Mouse (Mus musculus) WW6 (cell line): ENCODE data around the gene C2cd2.

Experiments used
- DNase-seq: peaks from one replicate; pipeline ENCODE4 v3.0.0-alpha.2; 2013; ENCODE audit warnings: low read depth, low spot score

C2cd2 gene

GRCm38 (mm10) chr16:97808881-97809280 is 153.5 kb downstream of the C2cd2 start:
- DNase-seq: no peak

DNA sequence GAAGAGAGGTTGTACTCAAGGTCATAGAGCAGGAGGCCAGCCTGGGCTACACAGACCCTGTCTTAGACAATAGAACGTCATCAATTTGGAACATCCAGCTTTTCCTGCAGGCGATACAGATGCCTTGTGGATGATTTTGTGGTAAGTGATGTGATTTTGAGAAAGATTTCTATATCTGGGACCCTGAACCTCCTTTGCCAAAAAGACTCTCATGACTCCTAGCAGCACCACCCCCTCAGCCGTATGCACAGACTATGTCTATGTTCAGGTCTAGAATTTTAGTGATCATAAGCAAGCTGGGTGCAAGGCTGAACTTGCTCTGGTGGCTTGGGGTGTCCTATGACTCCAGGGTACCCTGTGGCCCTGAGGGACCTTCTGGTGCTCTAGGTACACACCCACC is 156.8 kb downstream of the C2cd2 start:
- DNase-seq: no peak
